Mouse (Mus musculus) embryonic facial prominence, embryonic 10.5 days (tissue): ENCODE measurements around the gene Copg1. TPM values are rescaled to one million over a fixed set of nuclear protein-coding genes. Genes with fewer than 3 reads are reported as not detected.

Source experiments
- DNase-seq: peaks from one replicate; pipeline ENCODE4 v3.0.0-alpha.2; 2017; ENCODE audit warnings: low spot score
- H3K27ac ChIP-seq: fragments of 300-500 bp; sonication (generic); replicated peaks from 2 replicates; pipeline ENCODE4 v1.5.1; 2016; ENCODE audit warnings: mild to moderate bottlenecking
- H3K27me3 ChIP-seq: fragments of 300-500 bp; sonication (generic); replicated peaks from 2 replicates; pipeline ENCODE4 v1.6.1; 2016; ENCODE audit warnings: low read depth, mild to moderate bottlenecking; ENCODE audit not compliant: poor library complexity, severe bottlenecking
- H3K36me3 ChIP-seq: fragments of 300-500 bp; sonication (generic); replicated peaks from 2 replicates; pipeline ENCODE4 v1.6.1; 2016; ENCODE audit warnings: mild to moderate bottlenecking, moderate library complexity
- H3K4me1 ChIP-seq: fragments of 300-500 bp; sonication (generic); 2 replicates; pipeline ENCODE4 v1.6.1; 2016
- H3K4me3 ChIP-seq: fragments of 300-500 bp; sonication (generic); 2 replicates; pipeline ENCODE4 v1.5.1; 2016; ENCODE audit warnings: mild to moderate bottlenecking, moderate library complexity
- H3K9me3 ChIP-seq: fragments of 300-500 bp; sonication (generic); 2 replicates; pipeline ENCODE4 v1.6.1; 2016; ENCODE audit warnings: mild to moderate bottlenecking
- WGBS: fragments of 180-500 bp; shearing (Covaris S2); methylation state at CpG from one replicate; pipeline ENCODE4 v1.1.7; 2016; 5-methylcytosine and 5-hydroxymethylcytosine counted together
- polyA plus RNA-seq: library from polyadenylated mRNA; unstranded; fragments of >200 nt; fragmentation: Nextera tagmentation; extraction: Ambion mirVana; gene quantifications from 2 replicates; pipeline ENCODE4 v1.2.1, GENCODE M21; 2016

Copg1 gene
- polyA plus RNA-seq, 1 experiment from 2014 or later, result 157 TPM

DNA sequence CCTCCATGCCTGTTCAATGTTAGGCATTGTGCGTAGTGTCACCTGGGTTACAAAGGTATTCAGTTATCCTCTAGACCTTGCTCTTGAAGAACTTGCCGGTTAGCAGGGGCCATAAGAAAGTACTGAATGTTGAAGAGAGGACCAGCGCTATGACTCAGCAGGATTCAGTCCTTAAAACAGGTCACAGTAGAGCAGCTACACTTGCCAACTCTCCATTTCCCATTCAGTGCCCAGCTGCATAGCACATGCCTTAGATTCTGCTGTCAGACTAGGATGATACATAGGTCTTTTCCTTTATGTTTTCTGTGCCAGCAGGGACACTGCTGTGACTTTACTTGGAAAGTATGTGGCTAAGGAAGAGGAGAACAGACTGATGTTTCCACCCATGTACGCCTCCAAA is 34.2 kb upstream of the Copg1 start:
- H3K27ac ChIP-seq, result no peak overlapping the region
- no peaks in the 10 kb centered on the region for H3K27me3 ChIP-seq
- H3K4me3 ChIP-seq, result no peak overlapping the region
- peaks cover 14% of the 10 kb centered on the region for H3K4me1 ChIP-seq
- peaks cover 6% of the 10 kb centered on the region for H3K36me3 ChIP-seq
- no peak for DNase-seq
- 84% methylated on average over 4 of the region's 4 CpGs for WGBS
- no peaks in the 10 kb centered on the region for H3K9me3 ChIP-seq

DNA sequence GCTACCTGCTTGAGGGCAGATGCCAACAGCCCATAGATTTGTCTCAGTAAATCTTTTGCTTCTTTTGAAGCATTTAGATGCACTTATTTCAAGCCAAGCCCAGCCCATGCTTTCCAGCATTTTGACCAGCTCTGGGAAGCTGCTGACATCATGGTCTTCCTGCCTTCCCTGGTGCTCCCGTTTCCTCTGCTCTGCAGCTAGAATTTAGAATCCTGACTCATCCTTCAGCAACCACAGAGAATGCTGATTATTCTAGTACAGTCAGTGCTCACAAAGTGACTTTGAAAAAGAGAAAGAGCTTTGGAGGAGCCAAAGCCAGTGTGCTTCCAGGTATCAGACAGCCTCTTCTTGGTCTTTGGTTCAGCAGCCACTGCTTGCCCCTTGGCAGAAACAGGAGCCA is 30.5 kb upstream of the Copg1 start:
- Histone ChIP-seq H3K36me3 (no peaks in the 10 kb centered on the region), H3K9me3 (no peaks in the 10 kb centered on the region), H3K4me3 (no peak overlapping the region), H3K27ac (no peak overlapping the region), H3K27me3 (no peaks in the 10 kb centered on the region), H3K4me1 (no peaks in the 10 kb centered on the region)
- no peak for DNase-seq
- WGBS, result 71% methylated on average over 1 of the region's 1 CpGs

DNA sequence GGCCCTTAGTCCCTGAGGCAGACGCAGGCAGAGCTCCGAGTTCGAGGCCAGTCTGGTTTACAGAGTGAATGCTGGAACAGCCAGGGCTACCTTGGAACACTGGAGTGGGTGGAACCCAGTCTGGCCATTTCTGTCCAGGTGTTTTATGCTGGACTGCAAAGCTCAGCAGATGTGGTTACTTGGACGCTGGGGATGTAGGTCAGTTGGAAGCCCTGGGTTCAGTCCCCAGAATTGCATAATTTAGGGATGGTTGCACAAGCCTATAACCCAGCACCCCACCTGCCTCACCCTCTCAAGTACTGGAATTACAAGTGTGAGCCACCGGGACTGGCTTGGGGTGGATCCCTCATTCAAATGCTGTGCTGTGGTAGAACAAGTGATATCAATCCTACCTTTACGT is 21.4 kb upstream of the Copg1 start:
- WGBS, result 87% methylated on average over 6 of the region's 6 CpGs

DNA sequence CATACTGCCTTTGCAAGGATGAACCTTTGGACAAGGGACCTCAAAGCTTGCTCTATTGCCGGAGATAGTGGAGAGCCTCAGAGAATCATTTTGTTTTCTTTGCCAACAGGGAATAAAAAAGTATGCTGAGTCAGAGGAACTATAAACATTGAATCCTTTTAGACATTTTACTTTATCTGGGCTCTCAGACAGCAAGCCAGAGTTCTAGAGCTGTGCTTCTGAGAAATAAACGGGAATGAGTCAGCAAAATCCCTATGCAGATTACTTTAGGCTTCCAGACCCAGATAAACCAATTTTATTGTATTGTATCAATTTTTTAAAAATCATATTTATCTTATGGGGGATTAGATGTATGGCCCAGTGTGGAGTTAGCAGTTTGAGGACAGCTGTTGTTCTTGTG is 20.4 kb upstream of the Copg1 start:
- 83% methylated on average over 2 of the region's 2 CpGs for WGBS
- Histone ChIP-seq H3K9me3 (no peaks in the 10 kb centered on the region), H3K27ac (no peak overlapping the region), H3K4me3 (no peak overlapping the region), H3K36me3 (no peaks in the 10 kb centered on the region), H3K4me1 (no peaks in the 10 kb centered on the region), H3K27me3 (no peaks in the 10 kb centered on the region)
- no peak for DNase-seq

More for the DNA sequence above, 21.4 kb upstream of the Copg1 start:
- Histone ChIP-seq H3K27ac (no peak overlapping the region), H3K27me3 (no peaks in the 10 kb centered on the region), H3K4me3 (no peak overlapping the region), H3K4me1 (no peaks in the 10 kb centered on the region), H3K36me3 (no peaks in the 10 kb centered on the region), H3K9me3 (no peaks in the 10 kb centered on the region)
- no peak for DNase-seq

DNA sequence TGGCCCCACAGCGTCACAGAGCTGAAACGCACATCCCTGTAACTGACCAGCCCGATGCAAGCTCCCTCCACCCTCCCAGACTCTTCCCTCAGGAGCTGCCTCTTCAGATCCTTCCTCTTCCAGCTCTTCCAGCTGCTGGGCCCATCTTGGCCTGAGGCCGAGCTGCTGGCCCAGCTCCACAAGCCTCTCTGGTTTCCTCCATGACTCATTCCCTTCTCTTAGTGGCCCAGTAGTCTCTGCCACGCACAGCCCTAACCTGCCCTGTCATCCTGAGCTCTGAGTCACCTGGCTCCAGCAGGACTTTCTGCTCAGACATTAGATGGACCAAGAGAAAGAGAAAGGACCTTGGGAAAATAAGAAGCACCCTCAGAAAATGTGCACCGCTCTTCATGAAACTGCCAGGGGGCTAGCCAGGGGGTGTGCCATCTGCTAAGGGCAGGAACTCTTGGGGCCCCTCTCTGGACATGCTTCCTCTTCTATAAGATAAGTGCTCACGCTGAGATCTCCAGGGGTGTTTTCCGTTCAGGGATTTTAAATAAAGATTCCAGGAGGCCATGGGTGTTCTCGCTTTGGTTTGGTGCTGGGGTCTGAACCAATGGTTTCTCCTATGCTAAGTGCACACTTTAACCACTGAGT is 18.6 kb upstream of the Copg1 start:
- no peak overlapping the region for H3K4me3 ChIP-seq
- no peak for DNase-seq
- H3K36me3 ChIP-seq, result no peaks in the 10 kb centered on the region
- H3K27ac ChIP-seq, result no peak overlapping the region
- no peaks in the 10 kb centered on the region for H3K9me3 ChIP-seq
- no peaks in the 10 kb centered on the region for H3K4me1 ChIP-seq
- WGBS, result 80% methylated on average over 9 of the region's 9 CpGs
- H3K27me3 ChIP-seq, result no peaks in the 10 kb centered on the region

DNA sequence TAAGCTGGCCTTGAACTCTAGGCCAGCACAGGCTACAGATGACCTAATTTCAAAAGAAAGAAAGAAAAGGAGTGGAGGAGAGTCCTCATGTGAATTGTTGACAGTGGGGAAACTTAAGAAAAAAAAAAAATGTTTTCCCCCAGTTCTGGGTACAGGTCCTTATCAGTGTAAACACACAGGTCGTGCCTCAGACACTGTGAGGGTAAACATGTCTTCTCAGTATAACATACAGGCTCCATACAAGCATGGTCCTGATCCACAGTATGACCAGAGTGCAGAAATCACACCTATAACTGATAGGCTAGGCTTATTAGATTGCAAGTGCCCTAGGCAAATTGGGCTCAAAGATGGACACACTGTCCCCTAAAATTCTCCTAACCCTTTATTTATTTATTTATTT is 17.2 kb upstream of the Copg1 start:
- DNase-seq, result no peak
- 74% methylated on average over 1 of the region's 1 CpGs for WGBS
- H3K9me3 ChIP-seq, result no peaks in the 10 kb centered on the region
- no peak overlapping the region for H3K27ac ChIP-seq
- H3K4me1 ChIP-seq, result no peaks in the 10 kb centered on the region
- H3K27me3 ChIP-seq, result no peaks in the 10 kb centered on the region
- no peaks in the 10 kb centered on the region for H3K36me3 ChIP-seq
- no peak overlapping the region for H3K4me3 ChIP-seq

DNA sequence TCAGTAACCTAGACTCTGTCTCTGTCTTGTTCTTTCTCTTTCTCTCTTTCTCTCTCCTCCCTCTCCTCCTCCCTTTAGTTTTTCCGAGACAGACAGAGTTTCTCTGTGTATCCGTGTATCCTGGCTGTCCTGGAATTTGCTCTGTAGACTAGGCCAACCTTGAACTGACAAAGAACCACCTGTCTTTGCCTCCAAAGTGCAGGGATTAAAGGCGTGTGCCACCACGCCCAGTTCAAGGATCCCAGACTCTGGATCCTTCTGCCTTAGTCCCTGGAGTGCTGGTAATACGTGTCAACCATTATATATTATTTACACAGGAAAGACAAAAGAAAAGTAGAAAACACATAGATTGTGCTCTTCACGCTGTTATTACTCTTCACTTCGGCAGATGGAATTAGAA is 16.4 kb upstream of the Copg1 start:
- Histone ChIP-seq H3K27me3 (no peaks in the 10 kb centered on the region), H3K36me3 (no peaks in the 10 kb centered on the region), H3K4me3 (no peak overlapping the region), H3K9me3 (no peaks in the 10 kb centered on the region), H3K27ac (no peak overlapping the region), H3K4me1 (peaks cover 3% of the 10 kb centered on the region)
- no peak for DNase-seq
- WGBS, result 86% methylated on average over 7 of the region's 7 CpGs

DNA sequence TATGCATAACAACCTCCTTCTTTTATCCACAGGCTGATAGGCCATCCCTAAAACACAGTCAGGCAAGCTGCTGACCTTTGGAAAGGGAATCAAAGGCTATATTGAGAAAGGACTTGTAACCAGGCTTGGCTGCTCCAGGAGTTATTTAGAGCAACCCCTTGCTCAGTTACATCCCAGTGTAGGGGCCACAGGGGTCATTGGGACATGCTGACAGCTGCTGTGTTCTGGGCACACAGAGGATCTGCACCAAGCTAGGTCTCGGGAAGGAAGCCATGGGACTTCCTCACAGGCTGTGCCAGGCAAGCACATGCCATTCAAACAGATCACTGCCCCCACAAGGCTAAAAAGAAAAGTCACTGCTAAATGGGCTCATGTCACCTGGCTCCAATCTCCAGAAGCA is 14.5 kb upstream of the Copg1 start:
- H3K36me3 ChIP-seq, result no peaks in the 10 kb centered on the region
- peaks cover 6% of the 10 kb centered on the region for H3K4me1 ChIP-seq
- H3K27ac ChIP-seq, result no peak overlapping the region
- no peaks in the 10 kb centered on the region for H3K27me3 ChIP-seq
- H3K9me3 ChIP-seq, result no peaks in the 10 kb centered on the region
- DNase-seq, result no peak
- no peak overlapping the region for H3K4me3 ChIP-seq
- 28% methylated on average over 1 of the region's 1 CpGs for WGBS

DNA sequence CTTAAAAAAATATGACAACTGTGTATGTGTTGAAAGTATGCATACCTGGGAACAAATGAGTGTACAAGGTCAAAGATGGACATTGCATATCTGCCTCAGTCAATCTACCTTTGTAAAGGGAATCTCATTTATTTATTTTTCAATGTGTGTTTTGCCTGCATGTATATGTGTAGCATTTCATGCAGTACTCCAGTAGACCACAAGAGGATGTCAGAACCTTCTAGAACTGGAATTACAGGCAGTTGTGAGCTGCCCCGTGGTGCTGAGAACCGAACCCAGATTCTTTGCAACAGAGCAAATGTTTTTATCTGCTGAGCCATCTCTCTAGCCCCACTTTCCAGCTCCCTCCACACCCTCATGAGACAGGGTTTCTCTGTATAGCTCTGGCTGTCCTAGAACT is 13.7 kb upstream of the Copg1 start:
- DNase-seq, result no peak
- WGBS, result 91% methylated on average over 2 of the region's 2 CpGs
- peaks cover 6% of the 10 kb centered on the region for H3K4me1 ChIP-seq
- H3K9me3 ChIP-seq, result no peaks in the 10 kb centered on the region
- no peak overlapping the region for H3K27ac ChIP-seq
- H3K36me3 ChIP-seq, result no peaks in the 10 kb centered on the region
- no peaks in the 10 kb centered on the region for H3K27me3 ChIP-seq
- H3K4me3 ChIP-seq, result no peak overlapping the region

DNA sequence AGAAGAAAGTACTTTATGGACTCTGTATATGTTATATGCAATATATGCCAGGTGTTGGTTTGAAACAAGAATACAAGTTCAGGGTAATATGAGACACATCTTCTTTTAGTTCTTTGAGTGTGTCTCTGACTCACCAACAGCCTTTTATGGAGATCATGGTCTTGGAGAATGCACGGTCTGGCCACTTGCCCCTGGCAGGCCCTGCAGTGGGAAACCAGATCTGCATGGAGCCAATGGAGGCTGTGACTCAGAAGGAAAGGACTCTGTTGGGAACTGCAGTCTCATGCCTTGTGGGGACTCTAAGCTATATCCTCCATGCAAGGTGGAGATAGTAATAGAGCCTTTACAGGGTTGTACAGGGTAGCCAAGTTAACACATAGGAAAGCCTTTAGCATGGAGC is 12.5 kb upstream of the Copg1 start:
- no peak for DNase-seq
- WGBS, result 83% methylated on average over 1 of the region's 1 CpGs

DNA sequence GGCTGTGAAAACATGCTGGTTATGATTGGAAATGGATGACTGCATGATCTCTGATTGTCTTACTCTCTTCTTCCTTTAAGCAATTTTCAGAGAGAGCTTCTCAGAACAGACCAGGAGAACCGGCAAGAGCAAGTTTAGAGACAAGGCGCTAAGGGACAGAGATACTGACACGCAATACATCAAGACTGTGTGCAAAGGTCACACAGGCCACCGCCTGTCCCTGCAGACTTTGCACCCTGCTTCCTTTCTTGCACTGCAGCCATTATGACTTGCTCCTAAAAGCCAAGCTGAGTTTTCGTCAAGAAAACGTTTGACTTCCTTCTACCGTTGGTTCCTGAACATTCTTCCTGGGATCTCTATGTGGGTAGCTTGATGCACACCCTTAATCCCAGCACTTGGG is 12.1 kb upstream of the Copg1 start:
- WGBS, result 90% methylated on average over 7 of the region's 7 CpGs
- Histone ChIP-seq H3K4me1 (peaks cover 13% of the 10 kb centered on the region), H3K9me3 (no peaks in the 10 kb centered on the region), H3K4me3 (no peak overlapping the region), H3K27ac (no peak overlapping the region), H3K36me3 (no peaks in the 10 kb centered on the region), H3K27me3 (no peaks in the 10 kb centered on the region)
- DNase-seq, result no peak

More for the DNA sequence above, 12.5 kb upstream of the Copg1 start:
- Histone ChIP-seq H3K27ac (no peak overlapping the region), H3K4me3 (no peak overlapping the region), H3K36me3 (no peaks in the 10 kb centered on the region), H3K27me3 (no peaks in the 10 kb centered on the region), H3K9me3 (no peaks in the 10 kb centered on the region), H3K4me1 (peaks cover 13% of the 10 kb centered on the region)

DNA sequence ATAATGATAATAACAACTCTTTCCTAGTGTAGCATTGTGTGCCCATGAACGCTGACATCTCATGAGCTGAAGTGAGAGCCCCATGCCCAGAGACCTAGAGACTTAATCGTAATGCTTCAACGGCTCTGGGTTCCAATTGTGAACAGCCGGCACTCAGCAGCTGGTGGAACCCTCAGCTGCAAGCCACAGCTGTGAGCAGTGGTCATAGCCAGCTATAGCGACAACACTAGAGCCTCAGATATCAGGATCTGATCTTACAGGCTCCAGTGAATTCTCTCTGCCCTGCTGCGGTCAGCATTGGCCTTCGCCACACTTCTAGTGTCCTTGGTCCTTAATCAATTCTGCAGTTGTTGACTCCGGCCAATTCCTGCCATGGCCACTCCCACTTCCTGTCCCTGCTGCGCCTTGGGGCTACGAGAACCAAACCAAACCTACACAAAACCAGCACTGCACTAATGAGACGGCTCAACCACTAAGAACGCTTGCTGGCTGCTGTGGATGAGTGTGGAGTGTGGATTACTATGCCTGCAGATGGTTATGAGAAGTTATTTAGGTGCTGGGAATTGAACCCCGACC is 11.5 kb upstream of the Copg1 start:
- WGBS, result 64% methylated on average over 13 of the region's 13 CpGs
- H3K4me3 ChIP-seq, result no peak overlapping the region
- no peaks in the 10 kb centered on the region for H3K27me3 ChIP-seq
- no peaks in the 10 kb centered on the region for H3K36me3 ChIP-seq
- peak; percentile 18 for DNase-seq
- peaks cover 13% of the 10 kb centered on the region for H3K4me1 ChIP-seq
- no peaks in the 10 kb centered on the region for H3K9me3 ChIP-seq
- H3K27ac ChIP-seq, result peak overlapping the region; percentile 55; the same call in 1 of the 2 replicates

DNA sequence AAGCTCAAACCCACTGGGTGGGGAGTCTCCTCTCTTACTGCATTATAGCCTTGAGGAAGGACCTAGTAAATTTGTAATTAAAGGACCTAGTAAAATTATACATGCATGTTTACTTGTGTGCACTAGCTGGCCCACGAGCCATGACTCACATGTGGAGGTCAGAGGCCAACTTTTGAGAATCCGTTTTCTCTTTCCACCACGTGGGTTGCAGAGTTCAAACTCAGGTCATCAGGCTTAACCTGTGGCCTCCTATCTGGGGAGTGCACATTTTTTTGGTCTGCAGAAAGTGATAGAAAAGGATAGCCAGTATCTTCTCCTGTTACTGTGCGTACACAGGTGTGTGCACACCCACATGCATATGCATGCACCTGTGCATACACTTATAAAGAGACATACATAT is 8.6 kb upstream of the Copg1 start:
- H3K27me3 ChIP-seq, result no peaks in the 10 kb centered on the region
- H3K27ac ChIP-seq, result no peak overlapping the region
- WGBS, result 37% methylated on average over 4 of the region's 4 CpGs
- H3K4me3 ChIP-seq, result no peak overlapping the region
- H3K4me1 ChIP-seq, result peaks cover 13% of the 10 kb centered on the region
- no peaks in the 10 kb centered on the region for H3K9me3 ChIP-seq
- DNase-seq, result no peak
- no peaks in the 10 kb centered on the region for H3K36me3 ChIP-seq
